Mouse (Mus musculus): Measurements from ENCODE around the gene Cds1. TPM values are rescaled to one million over a fixed set of nuclear protein-coding genes. Genes with fewer than 3 reads are reported as not detected.

Cds1 gene
- total and polyA plus RNA-seq, 3 experiments = not detected

GRCm38 (mm10) chr5:101742425-101742824, 22.5 kb upstream of the Cds1 start:
- H3K27ac ChIP-seq (ENCODE audit: control insufficient read depth, low read depth, low read length) = no peak overlapping the region
- no peak overlapping the region for H3K9ac ChIP-seq (ENCODE audit: control insufficient read depth, low read depth, low read length, poor library complexity, severe bottlenecking)
- TF ChIP-seq ZKSCAN1 (IDR thresholded peaks at IDR 0.05; ENCODE audit: low read depth, low read length) (no peak), EP300 (IDR thresholded peaks at IDR 0.05; ENCODE audit: low read depth in 1 of 2, low read length in 2 of 2) (no peak), KAT2A (conservative IDR thresholded peaks at IDR 0.05; ENCODE audit: low read depth, low read length) (no peak), NRF1 (IDR thresholded peaks at IDR 0.05; ENCODE audit: insufficient read depth, low read depth, low read length, poor library complexity, severe bottlenecking) (no peak)
- H3K4me1 ChIP-seq (ENCODE audit: control insufficient read depth in 1 of 2, insufficient read depth in 2 of 2, low read length in 2 of 2) = no peaks in the 10 kb centered on the region
- no peaks in the 10 kb centered on the region for H3K36me3 ChIP-seq (ENCODE audit: control insufficient read depth in 1 of 2, insufficient read depth in 2 of 2, low read length in 2 of 2)
- no peak for DNase-seq (ENCODE audit: low read depth, low spot score)
- H3K9me3 ChIP-seq (replicated peaks; ENCODE audit: insufficient read depth, low read length) = no peaks in the 10 kb centered on the region
- H3K79me2 ChIP-seq (ENCODE audit: control insufficient read depth, insufficient read depth, low read length, poor library complexity) = no peaks in the 10 kb centered on the region
- no peaks in the 10 kb centered on the region for H3K27me3 ChIP-seq (ENCODE audit: control insufficient read depth in 1 of 2, insufficient read depth in 2 of 2, low read length in 2 of 2)
- no peak overlapping the region for H3K4me3 ChIP-seq (ENCODE audit: control insufficient read depth in 1 of 2, insufficient read depth in 1 of 2, low read depth in 2 of 2, low read length in 2 of 2)

GRCm38 (mm10) chr5:101744886-101745285, 20.0 kb upstream of the Cds1 start:
- H3K27me3 ChIP-seq (ENCODE audit: control insufficient read depth in 1 of 2, insufficient read depth in 2 of 2, low read length in 2 of 2) = no peaks in the 10 kb centered on the region
- H3K9me3 ChIP-seq (replicated peaks; ENCODE audit: insufficient read depth, low read length) = no peaks in the 10 kb centered on the region
- no peaks in the 10 kb centered on the region for H3K36me3 ChIP-seq (ENCODE audit: control insufficient read depth in 1 of 2, insufficient read depth in 2 of 2, low read length in 2 of 2)
- H3K79me2 ChIP-seq (ENCODE audit: control insufficient read depth, insufficient read depth, low read length, poor library complexity) = no peaks in the 10 kb centered on the region
- no peak for DNase-seq (ENCODE audit: low read depth, low spot score)
- no peak overlapping the region for H3K4me3 ChIP-seq (ENCODE audit: control insufficient read depth in 1 of 2, insufficient read depth in 1 of 2, low read depth in 2 of 2, low read length in 2 of 2)
- TF ChIP-seq MAX (IDR thresholded peaks at IDR 0.05; ENCODE audit: low read length) (no peak), UBTF (IDR thresholded peaks at IDR 0.05; ENCODE audit: borderline replicate concordance, insufficient read depth, low read depth, low read length) (no peak), USF1 (IDR thresholded peaks at IDR 0.05; ENCODE audit: low read depth, low read length) (no peak), HCFC1 (IDR thresholded peaks at IDR 0.05; ENCODE audit: low read depth, low read length) (no peak), SMC3 (IDR thresholded peaks at IDR 0.05; ENCODE audit: low read depth, low read length) (no peak), MYB (IDR thresholded peaks at IDR 0.05; ENCODE audit: low read depth, low read length) (no peak), GATA1 (IDR thresholded peaks at IDR 0.05; ENCODE audit: low read depth, low read length) (no peak), POLR2A (IDR thresholded peaks at IDR 0.05; ENCODE audit: control insufficient read depth in 1 of 2, insufficient read depth in 1 of 2, low read depth in 1 of 2, low read length in 2 of 2, poor library complexity in 1 of 2) (no peak), RCOR1 (IDR thresholded peaks at IDR 0.05; ENCODE audit: low read depth, low read length) (no peak), MAZ (IDR thresholded peaks at IDR 0.05; ENCODE audit: low read depth, low read length) (no peak), RAD21 (IDR thresholded peaks at IDR 0.05; ENCODE audit: low read depth, low read length) (no peak), ZNF384 (IDR thresholded peaks at IDR 0.05; ENCODE audit: low read depth, low read length) (no peak), SIN3A (IDR thresholded peaks at IDR 0.05; ENCODE audit: low read length) (no peak), CHD2 (IDR thresholded peaks at IDR 0.05; ENCODE audit: low read length) (no peak), TAL1 (IDR thresholded peaks at IDR 0.05; ENCODE audit: low read length) (no peak), MYC (IDR thresholded peaks at IDR 0.05; ENCODE audit: low read depth, low read length) (no peak), CTCF (IDR thresholded peaks at IDR 0.05 in 2 of 3, conservative IDR thresholded peaks at IDR 0.05 in 1 of 3; ENCODE audit: control insufficient read depth in 1 of 3, insufficient read depth in 1 of 3, low read depth in 2 of 3, low read length in 3 of 3, poor library complexity in 1 of 3, severe bottlenecking in 1 of 3) (no peak), TCF12 (IDR thresholded peaks at IDR 0.05; ENCODE audit: low read depth, low read length) (no peak), E2F4 (IDR thresholded peaks at IDR 0.05; ENCODE audit: borderline replicate concordance, low read depth, low read length) (no peak), MAFK (IDR thresholded peaks at IDR 0.05; ENCODE audit: borderline replicate concordance, low read depth, low read length) (no peak)
- no peak overlapping the region for H3K9ac ChIP-seq (ENCODE audit: control insufficient read depth, low read depth, low read length, poor library complexity, severe bottlenecking)
- no peak overlapping the region for H3K27ac ChIP-seq (ENCODE audit: control insufficient read depth, low read depth, low read length)
- no peaks in the 10 kb centered on the region for H3K4me1 ChIP-seq (ENCODE audit: control insufficient read depth in 1 of 2, insufficient read depth in 2 of 2, low read length in 2 of 2)

Data from MEL (cell line).